Mouse (Mus musculus): ENCODE measurements at regions not wholly inside any gene's neighbourhood (a gene's known extent, or its start where the extent isn't known, plus 50 kb on each side); places are given as distances from the start of the nearest gene placed in this dataset.

DNA sequence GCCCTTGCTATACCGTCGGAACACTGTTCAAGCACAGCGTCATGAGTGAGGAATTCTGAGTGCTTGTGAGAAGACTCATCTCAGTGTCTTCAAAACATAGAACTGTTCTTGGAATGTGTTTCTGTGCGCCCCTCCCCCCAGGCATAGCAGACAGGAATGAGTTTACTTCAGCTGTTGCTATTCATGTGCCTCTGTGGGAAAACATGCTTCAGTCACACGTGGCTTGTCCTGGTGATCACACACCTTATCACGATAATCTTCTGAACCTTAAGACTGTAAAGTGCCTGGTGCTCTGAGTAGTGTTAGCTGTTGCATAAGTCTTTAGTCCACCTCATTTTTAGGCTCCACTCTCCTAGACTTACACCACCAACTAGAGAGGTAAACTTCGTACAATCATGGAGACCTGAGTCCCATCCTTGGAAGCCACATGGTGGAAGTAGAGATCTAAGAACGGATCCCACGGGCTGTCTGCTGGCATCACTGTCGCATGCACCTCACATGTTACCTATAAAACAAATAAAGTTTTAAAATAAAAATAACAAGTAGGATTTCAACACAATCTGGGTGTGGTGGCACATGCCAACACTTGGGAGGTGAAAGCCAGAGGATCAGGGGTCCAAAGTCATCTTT lies 1143.8 kb downstream of the 4930447A16Rik start:
- DNase-seq (ENCODE audit: extremely low spot score in 1 of 2, low spot score in 1 of 2) = no peak

DNA sequence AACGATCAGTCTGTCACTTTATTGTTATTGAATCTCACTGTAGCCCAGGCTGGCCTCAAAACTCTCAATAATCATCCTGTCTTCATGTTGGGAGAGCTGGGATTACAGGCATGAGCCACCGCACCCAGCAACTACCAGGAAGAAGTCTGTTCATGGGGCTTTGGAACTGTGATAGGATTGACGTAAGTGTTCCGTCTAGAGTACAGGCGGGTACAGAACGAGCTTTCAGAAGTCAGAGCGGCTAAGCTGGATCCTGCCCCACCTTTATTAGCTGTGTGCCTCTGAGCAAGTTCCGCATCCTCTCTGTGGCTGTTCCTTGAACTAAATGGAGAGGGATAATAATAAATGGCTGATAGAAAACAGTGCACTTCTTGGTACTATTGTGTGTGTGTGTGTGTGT lies 1144.8 kb downstream of the 4930447A16Rik start:
- DNase-seq (ENCODE audit: extremely low spot score in 1 of 2, low spot score in 1 of 2) = no peak

- DNase-seq (ENCODE audit: extremely low spot score in 1 of 2, low spot score in 1 of 2) = no peak
Observed at GRCm38 (mm10) chr15:38570735-38571134, 1145.4 kb downstream of the 4930447A16Rik start.

GRCm38 (mm10) chr15:38572652-38573051 lies 1147.3 kb downstream of the 4930447A16Rik start:
- no peak for DNase-seq (ENCODE audit: extremely low spot score in 1 of 2, low spot score in 1 of 2)

GRCm38 (mm10) chr15:38574447-38574846 lies 1149.1 kb downstream of the 4930447A16Rik start:
- DNase-seq (ENCODE audit: extremely low spot score in 1 of 2, low spot score in 1 of 2) = no peak

GRCm38 (mm10) chr15:38575254-38575653 lies 1149.9 kb downstream of the 4930447A16Rik start:
- no peak for DNase-seq (ENCODE audit: extremely low spot score in 1 of 2, low spot score in 1 of 2)

- no peak for DNase-seq (ENCODE audit: extremely low spot score in 1 of 2, low spot score in 1 of 2)
Observed at GRCm38 (mm10) chr15:38577691-38578090, 1152.3 kb downstream of the 4930447A16Rik start.

DNA sequence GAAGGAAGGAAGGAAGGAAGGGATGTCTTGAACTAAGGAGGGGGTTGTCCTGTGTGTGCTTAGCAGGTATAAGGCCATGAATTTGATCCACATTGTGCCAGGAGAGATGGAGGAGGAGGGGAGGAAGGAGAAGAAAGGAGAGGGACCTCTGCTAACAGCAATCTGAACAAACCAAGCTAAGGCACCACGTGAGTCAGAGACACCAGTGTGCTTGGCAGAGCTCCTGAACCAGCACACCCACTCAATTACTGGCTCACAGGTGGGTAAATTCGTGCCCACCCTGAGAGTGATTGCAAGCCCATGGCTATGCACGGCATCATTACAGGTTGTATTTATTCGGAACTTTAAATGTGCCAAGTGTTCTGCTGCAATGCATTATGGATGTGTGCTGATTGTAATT lies 1154.1 kb downstream of the 4930447A16Rik start:
- no peak for DNase-seq (ENCODE audit: extremely low spot score in 1 of 2, low spot score in 1 of 2)

DNA sequence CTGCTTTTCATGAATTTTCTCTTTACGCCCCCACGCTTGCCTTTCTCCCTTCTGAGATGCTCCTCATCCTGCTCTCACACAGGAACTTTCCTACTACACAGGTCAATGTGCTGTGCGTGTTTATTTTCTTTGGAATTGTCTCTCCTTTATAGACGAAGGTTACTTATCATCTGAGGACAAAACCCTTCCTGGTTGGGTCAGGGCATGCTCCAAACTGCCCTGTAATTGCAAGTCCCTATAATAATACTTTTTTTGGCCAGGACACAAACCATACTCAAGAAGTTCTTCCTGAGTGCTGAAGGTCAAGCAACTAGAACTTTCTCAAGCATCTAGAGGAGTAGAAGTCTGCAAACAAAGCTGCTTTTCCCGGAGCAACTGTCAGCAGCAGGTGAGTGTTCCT lies 1158.1 kb downstream of the 4930447A16Rik start:
- DNase-seq (ENCODE audit: extremely low spot score in 1 of 2, low spot score in 1 of 2) = no peak

DNA sequence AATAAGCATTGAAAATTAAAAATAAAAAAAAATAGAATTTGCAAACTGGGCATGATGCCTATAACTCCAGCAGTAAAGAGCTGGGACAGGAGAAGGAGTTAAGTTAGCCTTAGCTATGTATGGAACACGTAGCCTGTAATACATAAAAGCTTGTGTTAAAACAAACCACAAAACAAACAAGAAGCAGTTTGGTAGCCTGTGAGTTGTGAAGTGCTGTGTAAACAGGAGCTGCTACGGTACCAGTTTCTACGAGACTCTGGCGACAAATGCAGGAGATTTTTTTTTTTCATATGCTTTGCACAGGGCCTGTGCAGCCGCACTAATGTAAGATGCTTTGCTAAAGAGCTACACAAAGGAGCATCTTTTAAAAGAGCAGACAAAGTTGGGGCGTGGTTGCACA lies 1159.1 kb downstream of the 4930447A16Rik start:
- DNase-seq (ENCODE audit: extremely low spot score in 1 of 2, low spot score in 1 of 2) = no peak

- DNase-seq (ENCODE audit: extremely low spot score in 1 of 2, low spot score in 1 of 2) = peak in 1 of 2 experiments; percentile 30
Observed at GRCm38 (mm10) chr15:38585610-38586009, 1160.3 kb downstream of the 4930447A16Rik start.

DNA sequence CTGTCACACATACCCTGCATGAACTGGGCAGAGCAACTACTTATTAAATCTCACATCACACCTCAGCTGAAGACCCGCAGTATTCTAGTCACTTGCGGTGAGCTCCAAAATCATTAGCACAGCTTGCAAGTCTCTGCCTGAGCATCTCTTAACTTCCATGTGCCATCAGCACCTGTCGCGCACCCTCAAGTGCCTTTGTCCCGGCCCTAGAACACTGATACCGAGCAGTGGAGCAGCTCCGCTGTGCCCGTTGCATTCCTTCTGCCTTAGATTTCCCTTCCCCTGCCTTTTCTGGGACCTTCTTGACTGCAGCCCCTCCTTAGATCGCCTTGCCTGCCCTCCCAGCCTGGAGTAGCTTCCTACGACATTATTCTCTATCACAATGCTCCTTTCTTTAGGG lies 1161.2 kb downstream of the 4930447A16Rik start:
- no peak for DNase-seq (ENCODE audit: extremely low spot score in 1 of 2, low spot score in 1 of 2)

- DNase-seq (ENCODE audit: extremely low spot score in 1 of 2, low spot score in 1 of 2) = no peak
Observed at GRCm38 (mm10) chr15:38588268-38588667, 1162.9 kb downstream of the 4930447A16Rik start.

- no peak for DNase-seq (ENCODE audit: extremely low spot score in 1 of 2, low spot score in 1 of 2)
Observed at GRCm38 (mm10) chr15:38589010-38589409, 1163.7 kb downstream of the 4930447A16Rik start.

- no peak for DNase-seq (ENCODE audit: extremely low spot score in 1 of 2, low spot score in 1 of 2)
Observed at GRCm38 (mm10) chr15:38589675-38590074, 1164.3 kb downstream of the 4930447A16Rik start.

GRCm38 (mm10) chr15:38594095-38594494 lies 1168.7 kb downstream of the 4930447A16Rik start:
- DNase-seq (ENCODE audit: extremely low spot score in 1 of 2, low spot score in 1 of 2) = no peak

GRCm38 (mm10) chr15:38594747-38595146 lies 1169.4 kb downstream of the 4930447A16Rik start:
- no peak for DNase-seq (ENCODE audit: extremely low spot score in 1 of 2, low spot score in 1 of 2)

DNA sequence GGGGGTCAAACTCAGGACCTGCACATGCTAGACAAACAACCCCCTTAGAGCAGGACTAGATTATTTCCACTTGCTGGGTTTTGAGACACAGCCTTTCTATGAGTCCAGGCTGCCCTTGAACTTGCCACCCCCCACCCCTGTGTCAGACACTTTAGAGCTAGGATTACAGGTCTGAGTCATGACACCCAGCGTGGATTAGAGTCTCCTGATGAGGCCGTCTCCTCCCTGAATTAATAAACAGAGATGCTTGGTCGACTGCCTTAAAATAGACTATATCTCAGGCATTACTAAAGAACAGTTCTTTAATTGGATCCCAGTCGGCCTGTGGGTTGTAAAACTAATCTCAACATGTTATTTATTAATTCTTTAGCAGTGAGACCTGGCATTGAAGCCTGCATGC lies 1170.5 kb downstream of the 4930447A16Rik start:
- DNase-seq (ENCODE audit: extremely low spot score in 1 of 2, low spot score in 1 of 2) = no peak

DNA sequence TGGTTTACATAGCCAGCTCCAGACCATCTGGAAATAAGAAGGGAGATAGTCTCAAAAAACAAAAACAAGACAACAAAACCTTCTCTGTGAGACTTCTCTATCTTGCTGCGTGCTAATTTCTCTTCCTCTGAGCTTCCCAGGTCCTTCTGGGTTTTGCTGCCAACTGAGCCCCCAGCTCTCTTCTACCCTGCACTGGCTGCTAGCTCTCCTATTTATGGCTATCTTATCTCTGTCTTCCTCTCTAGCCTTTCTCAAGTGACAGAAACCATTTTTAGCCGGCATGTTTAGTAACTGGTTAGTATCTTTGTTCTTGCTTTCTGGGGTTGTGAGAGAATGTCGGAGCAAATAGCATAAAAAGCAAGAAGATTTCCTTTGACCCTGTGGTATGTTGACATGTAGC lies 1172.1 kb downstream of the 4930447A16Rik start:
- DNase-seq (ENCODE audit: extremely low spot score in 1 of 2, low spot score in 1 of 2) = no peak

- DNase-seq (ENCODE audit: extremely low spot score in 1 of 2, low spot score in 1 of 2) = no peak
Observed at GRCm38 (mm10) chr15:38601436-38601835, 1176.1 kb downstream of the 4930447A16Rik start.

DNA sequence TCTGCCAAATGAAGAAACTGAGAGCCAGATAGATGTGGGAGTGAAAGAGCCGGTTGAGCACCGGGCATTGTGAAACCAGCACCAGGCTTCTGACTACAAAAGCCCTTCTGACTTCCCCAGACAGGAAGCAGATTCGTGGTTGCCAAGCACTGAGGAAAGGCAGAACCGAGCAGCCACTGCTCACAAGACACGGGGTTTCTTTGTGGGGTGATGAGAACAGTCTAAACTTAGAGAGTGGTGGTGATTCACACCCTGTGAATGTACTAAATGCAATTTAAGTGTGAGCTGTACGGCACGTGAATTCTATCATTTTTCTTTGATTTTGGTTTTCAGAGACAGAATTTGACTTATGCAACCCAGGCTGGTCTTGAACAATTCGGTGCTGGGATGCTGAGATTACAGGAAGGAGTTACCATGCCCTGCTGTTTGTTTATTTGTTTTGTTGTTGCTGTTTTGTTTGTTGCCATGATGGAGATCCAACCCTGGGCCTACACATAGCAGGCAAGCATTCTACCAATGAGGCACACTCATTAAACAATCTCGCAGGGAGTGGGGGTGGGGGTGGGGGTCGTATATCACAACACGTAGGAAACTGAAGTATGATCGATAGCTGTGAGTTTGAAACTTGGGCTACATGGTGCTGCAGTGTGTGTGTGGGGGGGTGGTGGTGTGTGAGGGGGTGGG lies 1177.0 kb downstream of the 4930447A16Rik start:
- no peak for DNase-seq (ENCODE audit: extremely low spot score in 1 of 2, low spot score in 1 of 2)

DNA sequence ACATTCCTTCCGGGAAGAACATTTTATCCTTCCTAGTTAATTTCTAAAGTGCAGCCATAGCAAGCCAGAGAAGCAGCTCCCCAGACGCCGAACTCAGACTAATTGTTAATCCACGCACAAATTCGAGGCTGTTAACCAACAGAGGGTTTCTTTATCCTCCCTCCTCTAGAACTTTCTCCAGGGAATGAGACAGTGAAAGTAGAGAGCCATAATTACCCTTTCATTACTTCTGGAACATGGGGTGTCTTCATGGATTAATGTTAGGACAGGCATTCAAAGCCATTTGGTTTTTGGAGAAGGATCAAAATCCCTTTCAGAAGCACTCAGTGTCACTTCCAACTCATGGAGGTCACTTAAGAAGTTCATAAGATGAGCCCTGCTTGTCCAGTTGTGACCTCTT lies 1178.6 kb downstream of the 4930447A16Rik start:
- no peak for DNase-seq (ENCODE audit: extremely low spot score in 1 of 2, low spot score in 1 of 2)

Data from layer of hippocampus, postnatal 25 days (tissue).